Mouse (Mus musculus): Measurements from ENCODE around the gene Fkbp7.

The Fkbp7 gene

DNA sequence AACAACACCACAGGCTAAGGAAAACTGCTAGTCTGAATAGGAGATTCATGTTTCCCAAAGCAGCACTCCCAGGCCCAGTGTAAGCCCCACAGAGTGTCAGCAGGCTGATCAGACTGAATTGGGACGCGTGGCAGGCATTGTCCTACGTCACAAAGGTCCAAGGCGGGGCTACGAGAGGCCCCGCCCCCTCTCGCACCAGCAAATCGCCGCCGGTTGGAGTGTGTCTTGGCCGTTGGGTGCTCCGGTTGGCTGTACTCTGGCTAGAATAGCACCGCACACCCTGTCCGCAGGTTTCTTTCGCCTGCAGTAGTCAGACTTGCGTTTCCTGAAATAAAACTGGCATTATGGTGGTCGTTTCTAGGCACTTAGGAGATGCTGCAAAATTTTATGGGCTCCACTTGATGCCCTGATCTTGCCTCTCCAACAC is at the start of gene Fkbp7:
Gene Fkbp7, minus strand, starts transcription at position 151 of the 427 bp plus-strand sequence.
- DNase-seq (ENCODE audit: low spot score), result peak; percentile 84

DNA sequence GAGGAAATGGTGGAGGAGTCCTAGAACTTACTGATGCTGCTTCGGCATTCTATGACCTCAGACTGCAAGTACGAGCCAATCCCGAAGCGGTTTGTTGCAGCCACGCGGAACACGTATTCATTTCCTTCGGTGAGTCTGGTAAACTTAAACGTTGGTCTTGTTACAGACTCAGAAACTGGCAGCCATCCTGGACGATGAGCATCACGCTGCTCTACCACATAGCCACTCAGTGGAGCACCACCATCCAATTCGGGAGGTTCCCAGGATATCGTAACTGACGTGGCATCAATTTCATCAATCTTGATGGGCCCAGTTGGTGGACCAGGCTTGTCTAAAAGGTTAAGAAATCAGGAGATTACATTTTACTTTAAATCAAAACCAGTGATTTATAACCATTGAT is 46.7 kb upstream of the Fkbp7 start:
- DNase-seq (ENCODE audit: low spot score), result no peak

DNA sequence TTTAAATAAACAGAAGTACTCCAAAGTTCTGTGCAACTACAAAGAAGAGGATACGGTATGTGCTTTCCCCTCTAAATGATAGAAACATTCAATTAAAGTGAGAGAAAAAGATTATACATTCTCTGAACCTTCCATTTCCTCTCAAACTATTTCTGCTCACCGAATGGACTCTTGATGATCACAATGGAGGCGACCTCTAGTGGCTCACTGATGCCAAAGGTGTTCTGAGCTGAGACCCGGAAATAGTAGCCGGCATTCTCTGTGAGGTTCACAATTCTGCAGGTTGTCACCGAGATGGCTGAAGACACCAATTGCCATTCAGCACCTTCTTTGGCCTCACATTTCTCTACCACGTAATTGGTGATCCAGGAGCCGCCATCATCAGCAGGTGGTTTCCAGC is 42.1 kb upstream of the Fkbp7 start:
- DNase-seq (ENCODE audit: low spot score), result no peak

DNA sequence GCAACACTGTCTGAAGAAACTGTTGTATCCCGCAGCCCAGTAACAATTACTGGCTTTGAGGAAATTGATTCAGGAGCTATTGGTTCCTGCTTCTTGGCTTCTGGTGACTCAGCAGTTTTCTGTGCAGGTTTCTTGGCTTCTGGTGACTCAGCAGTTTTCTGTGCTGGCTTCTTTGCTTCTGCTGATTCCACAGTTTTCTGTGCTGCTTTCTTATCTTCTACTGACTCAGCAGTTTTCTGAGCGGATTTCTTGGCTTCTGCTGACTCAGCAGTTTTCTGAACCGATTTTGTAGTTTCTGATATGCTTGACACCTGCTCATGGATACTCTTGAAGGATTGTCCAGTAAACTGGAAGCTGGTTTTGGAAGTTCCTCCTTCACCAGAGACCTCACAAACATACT is 35.6 kb upstream of the Fkbp7 start:
- no peak for DNase-seq (ENCODE audit: low spot score)

DNA sequence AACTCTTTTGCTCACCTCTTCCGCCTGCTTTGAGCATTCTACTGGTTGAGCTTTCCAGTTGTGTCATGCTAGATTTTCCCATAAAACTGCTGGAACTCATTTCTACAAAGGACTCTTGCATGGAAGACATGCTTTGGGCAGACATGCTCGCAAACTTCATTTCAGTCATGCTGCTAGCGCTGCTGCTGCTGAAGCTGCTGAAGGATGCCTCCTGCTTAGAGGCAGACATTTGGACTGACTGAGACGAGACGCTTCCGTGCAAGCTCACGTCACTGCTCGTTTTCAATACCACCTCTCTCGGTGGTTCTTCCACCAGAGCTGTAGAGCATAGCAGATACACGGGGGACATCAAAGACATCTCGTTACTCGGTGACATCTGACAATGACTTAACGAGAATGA is 32.7 kb upstream of the Fkbp7 start:
- DNase-seq (ENCODE audit: low spot score), result no peak

DNA sequence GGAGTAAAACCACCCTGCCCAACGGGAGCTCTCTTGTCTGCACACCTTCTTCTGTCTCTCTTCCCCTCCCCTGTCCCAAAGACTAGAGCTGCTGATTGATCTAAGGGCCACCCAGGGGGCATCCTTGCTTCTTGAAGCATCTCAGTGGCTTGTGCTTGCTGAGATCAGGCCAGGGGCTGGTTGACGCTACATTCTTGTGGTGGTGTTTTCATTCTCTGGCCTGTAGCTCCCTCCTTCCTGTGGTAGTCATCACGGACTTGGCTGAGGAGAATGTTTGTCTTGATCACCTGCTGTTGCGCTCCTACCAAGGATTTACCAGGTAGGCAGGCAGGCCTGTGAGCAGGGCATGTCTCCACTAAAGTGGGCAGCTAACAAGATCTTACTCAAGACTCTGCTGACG is 29.8 kb upstream of the Fkbp7 start:
- DNase-seq (ENCODE audit: low spot score), result no peak

DNA sequence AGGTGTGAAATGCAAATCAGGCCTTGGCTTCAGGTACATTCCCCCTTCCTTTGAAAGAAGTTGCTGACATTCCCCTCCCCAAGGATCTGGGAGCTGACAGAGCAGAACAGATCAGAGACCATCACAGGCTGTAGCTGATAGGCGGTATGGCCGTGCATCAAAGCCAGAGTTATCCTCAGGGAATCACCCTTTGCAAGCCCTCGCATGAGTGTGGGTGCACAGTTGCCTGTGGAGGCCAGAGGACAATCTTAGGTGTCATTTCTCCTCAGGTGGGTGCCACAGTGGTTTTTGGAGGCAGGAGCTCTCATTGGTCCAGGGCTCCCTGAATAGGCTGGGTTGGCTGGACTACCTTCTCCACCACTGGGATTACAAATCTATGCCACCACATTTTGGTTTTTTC is 29.3 kb upstream of the Fkbp7 start:
- no peak for DNase-seq (ENCODE audit: low spot score)

DNA sequence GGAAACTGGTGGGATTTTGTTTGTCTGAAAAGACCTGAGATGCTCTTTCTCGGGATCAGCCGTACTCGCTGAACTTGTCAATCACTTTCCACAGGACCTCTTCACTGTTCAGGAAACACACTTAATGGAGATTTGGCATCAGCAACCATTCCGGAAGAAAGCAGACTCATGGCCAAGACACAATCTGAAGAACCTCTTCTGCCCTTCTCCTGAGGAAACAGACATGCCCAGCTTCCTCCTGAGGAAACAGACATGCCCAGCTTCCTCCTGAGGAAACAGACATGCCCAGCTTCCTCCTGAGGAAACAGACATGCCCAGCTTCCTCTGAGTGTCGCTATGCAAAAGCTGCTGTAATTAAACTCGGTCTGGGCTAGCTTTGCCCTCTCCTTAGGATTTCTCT is 22.4 kb upstream of the Fkbp7 start:
- no peak for DNase-seq (ENCODE audit: low spot score)

DNA sequence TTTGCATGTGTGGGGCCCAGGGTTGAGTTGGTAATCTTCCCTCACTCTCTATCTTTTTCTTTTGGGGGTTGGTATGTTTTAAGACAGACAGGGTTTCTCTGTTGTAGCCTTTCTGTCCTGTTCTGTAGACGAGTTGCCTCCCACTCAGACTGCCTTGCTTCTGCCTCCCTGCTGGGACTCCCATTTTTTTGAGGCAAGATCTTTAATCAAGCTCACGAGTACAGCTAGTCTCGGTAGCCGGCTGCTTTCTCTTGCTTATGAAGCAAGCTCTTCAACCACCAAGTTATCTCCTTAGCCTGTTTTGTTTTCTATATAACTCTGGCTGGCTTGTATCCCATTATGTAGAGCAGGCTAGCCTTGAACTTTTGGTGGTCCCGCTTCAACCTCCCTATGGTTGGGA is 20.8 kb upstream of the Fkbp7 start:
- DNase-seq (ENCODE audit: low spot score), result no peak

DNA sequence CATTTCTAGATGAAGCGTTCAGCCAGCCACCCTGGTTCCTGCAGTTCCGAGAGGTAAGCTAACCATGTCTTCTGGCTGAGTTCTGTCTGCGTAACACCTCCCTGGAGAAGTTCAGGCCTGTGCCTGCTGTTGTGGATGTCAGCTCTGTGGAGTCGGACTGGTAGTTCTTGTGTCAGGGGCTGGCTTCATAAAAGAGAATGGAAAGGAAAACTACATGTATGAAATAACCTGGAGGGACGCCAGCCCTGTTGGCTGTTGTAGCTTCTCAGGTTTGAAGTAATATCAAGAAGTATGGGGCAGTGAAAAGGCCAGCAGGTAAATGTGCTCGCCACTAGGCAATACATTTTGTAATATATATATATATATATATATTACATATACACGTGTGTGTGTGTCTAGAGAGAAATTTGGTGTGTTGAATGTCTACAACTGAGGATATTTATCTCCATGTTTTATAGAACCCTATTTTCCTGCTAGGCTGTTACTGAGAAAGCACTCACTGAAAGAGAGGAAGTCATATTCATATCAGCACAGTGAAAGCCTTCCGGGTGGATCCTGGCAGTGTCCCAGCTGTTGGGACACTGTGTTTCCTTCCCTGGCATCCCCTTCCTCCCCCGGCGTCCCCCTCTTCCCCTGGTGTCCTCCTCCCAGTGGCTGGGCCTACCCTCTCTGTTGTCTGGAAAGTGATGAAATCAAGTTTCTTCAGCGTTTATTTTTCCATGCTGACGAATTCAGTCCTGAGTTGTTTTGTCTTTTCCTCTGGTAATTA is 17.7 kb upstream of the Fkbp7 start:
- DNase-seq (ENCODE audit: low spot score), result no peak

DNA sequence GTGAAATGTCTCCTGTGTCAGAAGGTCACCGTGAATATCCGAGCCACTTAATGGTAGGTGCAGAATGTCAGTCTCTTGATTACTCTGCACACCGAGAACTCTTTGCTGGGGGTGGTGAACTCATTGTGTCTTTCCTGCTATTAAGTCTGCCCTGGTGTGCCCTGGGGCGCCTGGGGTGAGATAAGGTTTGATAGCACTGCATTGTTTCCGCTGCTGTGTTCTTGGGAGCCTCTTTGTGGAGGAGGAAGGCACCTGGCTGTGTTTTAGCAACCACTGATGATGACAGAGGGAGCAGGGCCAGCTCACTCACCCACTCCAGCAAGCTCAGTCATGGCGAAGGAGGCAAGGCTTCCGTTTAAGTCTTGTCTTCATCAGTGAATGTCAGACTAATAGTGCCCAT is 15.2 kb upstream of the Fkbp7 start:
- DNase-seq (ENCODE audit: low spot score), result no peak

DNA sequence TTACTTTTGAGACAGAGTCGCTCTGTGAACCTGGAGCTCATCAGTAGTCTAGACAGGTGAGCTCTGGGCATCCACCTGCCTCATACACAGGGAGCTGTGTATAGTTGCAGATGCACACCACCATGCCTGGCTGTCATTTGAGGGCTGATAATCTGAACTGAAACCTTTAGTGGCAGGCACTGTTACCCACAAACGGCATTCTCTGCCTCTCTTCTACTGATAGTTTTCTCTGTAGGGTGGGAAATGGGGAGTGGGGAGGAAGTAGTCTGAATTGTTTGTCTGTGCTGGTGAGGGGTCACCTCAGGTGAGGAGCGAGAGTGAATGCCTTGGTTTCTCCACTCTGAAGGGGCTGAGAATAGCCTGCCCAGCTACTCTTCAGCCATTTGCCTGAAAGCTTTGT is 14.7 kb upstream of the Fkbp7 start:
- DNase-seq (ENCODE audit: low spot score), result no peak

DNA sequence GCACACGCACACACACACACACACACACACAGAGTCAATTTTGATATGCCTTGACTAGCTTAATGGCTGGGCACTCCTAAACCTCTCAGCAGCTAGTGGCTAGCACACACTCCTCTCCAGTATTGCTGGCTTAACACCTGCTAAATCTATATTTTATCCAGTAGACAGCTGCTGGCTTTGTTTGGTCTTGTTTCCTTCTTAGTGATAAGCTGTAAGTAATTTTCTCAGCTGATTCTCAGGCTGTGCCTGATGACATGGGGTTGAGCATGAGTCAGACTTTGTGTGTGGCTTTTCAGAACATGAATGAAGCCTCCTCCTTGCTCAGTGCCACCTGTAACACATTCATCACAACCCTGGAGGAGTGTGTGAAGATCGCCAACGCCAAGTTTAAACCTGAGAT is 14.1 kb upstream of the Fkbp7 start:
- DNase-seq (ENCODE audit: low spot score), result no peak

DNA sequence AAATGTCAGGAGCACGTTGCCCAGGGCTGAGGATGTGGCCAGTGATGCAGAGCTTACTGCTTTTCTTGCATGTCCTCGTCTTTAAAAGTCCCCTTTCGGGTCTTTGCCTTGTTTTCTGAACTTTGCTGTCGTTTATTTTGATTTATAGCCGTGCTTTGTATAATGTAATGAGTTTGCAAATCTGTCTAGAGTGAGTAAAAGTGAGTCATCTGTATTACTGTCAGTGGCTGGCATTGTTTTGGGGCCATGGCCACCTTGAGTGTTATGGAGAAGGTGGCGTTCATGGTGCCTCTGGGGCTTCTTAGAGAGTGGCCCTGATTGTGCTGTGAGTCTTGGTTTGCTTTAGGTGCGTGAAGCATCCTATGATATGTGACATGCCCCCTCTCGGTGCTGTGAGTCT is 9.4 kb upstream of the Fkbp7 start:
- DNase-seq (ENCODE audit: low spot score), result no peak

DNA sequence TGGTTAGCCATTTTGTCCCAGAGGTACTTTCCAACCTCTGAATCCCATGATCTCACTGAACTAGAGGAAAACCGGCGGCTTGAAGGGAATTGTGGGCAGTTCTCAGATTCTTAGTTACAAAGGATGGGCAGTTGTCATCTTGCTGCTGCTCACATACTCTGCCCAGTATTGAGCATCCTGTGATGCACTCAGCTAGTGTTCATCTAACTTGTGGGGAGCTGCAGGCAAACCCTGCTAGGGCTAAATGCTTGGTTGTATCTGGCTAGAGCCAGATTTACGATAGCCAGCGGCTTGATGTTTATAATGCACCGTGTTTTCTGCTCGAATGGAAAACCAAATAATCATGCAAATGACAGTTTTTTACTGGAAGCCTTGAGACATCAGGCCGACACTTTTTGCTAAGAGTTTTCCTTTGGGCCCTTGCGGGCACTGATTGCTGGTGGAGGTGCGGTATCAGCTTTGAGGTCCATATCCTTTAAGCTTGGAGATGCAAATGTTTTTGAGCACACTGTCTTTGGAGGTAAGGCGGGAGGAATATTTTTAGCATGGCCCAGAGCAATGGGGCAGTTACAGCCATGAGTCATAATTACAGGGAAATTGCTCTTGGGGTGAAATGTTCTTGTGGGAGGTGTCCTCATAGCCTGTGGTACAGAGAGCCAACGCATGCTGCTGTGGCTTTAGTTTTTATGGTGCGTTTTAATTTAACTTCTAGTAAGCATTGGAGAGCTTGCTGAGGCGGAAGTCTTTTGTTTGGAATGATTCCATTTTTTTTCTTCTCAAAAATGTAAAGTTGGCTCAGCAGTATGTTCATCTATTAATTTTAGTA is 3.7 kb upstream of the Fkbp7 start:
- DNase-seq (ENCODE audit: low spot score), result no peak

DNA sequence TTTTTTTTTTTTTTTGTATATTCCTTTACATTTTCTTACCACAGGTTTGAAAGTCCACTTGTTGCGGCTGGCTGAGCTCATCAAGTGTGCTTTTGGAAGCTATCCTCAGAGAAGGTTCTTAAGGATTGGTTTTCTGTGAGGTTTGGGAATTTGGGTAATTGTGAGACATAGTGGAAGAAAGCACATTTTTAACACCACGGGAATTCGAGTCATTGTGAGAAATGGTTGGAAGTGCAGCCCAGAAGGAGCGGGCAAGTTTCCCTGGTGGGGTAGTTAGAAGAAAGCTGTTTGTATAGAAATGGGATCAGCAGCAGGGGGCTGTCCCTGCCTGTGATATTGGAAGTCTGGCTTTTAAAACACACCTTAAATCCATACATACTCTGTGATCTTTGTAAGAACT is 3.0 kb upstream of the Fkbp7 start:
- no peak for DNase-seq (ENCODE audit: low spot score)

DNA sequence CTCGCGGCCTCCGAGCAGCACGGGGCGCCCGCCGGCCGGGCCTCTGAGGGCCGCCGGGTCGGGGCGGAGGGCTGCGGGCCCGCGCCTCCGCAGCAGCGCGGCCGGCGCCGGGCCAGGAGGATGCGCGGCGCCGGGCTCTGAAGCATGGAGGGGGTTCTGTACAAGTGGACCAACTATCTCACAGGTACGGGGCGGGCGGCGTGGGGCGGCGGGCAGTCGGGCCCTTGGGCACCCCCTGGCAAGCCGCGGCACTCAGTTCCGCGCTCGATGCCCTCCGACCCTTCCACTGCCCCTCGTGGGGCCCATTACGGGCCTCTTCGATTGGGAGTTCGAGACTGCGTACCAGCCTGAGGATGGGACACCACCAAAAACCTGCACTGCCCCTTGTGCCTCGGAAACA is 2.5 kb upstream of the Fkbp7 start:
- DNase-seq (ENCODE audit: low spot score), result no peak

DNA sequence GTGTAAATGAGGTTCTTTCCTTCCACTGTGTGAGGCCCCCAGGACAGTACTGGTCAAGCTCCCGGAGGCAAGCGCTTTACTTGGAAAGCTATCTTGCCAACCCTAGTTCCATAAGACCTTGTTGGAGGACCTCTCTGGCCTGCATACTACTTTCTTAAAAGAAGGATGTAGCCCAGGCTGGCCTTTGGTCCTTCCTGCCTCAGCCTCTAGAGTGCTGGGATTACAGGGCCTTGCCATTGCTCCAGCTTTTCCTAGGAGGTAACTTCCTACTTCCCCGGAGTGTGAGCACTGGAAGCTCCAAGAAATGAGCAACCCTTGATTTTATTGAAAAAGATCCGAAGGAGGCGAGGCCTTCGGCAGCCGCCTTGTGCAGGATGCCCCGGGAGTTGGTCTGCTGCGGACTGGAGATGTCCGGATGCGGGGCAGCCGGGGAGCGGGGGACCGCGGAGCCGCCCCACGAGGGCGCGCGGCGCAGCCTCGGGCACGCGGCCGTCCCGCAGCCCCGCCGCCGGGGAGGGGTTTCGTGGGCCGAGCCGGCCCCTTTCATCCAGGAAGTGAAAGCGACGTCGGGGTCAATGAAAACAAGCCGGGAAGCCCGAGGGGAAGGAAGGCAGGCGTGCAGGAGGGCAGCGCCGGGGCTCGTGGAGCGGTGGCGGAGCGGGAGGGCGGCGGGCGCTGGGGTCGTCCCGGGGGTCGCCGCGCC is 2.0 kb upstream of the Fkbp7 start, which contains the start of gene Plekha3:
Gene Plekha3, plus strand, starts transcription at position 557 of the 703 bp plus-strand sequence.
- DNase-seq (ENCODE audit: low spot score), result peak; percentile 77

DNA sequence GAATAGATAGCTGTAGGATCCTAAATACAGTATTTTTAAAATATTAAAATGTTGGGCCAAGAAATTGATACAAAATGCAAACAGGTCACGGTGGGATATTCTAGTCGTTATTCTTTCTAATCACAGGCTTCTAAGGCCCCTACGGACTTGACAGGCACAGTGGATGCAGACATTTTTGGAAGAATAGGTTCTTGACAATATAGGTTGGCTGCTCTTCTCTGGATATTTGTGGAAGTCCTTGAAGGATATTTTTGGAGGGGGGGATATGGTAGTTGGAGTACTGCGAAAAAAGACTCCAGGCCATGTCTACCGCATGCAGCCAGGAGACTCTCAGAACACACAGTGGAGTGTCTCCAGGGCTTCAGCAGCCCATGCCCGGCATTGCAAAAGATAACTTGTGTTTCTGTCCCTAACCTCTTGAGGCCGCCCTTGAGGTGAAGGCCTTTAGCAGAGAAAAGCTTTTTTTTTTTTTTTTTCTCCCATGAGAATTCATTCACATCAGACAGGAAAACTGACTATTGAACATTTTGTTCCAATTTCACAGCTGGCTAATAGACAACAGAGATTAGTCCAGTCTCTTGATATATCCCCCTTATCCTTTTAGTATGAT is 661 bp upstream of the Fkbp7 start:
- DNase-seq (ENCODE audit: low spot score), result no peak

DNA sequence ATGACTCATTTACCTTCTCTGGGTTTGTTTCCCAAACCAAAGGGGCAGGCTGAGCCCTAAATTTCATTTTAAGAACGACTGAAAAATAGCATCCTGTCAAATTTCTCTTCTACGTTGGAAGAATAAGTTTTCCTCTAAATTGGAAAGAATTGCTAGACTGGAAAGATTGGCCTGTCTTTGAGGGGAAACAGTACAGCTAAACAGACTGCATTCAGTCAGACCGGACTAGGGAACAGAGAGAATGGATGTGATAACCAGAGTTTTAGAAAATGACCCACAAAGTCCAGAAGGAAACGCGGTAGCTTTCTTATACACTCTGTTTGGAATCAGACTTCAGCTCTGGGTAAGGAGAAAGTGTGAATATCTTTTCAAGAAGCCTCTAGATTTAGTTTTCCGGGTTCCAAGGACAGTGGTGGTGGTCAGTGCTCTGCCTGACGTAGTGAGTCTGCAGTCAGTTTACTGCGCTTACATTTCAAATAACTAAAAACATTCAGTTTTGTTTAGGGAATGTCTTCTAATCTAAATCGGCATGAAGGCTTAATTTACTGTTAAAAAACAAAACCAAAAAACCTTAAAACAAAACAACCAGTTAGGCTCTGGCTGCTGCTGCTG is 676 bp downstream of the Fkbp7 start:
- no peak for DNase-seq (ENCODE audit: low spot score)

DNA sequence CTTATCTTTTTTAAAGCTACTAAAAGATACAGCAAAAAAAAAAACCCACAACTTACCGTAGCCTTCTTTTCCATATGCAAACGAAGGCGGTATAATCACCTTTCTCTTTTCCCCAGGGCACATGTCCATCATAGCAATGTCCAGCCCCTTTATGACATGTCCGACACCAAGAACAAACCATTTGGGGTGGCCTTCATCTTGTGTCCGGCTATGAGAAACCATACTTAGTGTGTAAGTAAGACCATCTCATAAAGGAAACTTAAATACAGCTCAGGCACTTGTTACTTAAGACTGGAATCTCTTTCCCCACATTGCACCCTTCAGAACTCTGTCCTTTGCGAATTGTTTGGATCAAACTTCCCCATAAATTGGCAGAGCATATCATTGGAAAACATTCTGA is 1.3 kb downstream of the Fkbp7 start:
- DNase-seq (ENCODE audit: low spot score), result no peak

DNA sequence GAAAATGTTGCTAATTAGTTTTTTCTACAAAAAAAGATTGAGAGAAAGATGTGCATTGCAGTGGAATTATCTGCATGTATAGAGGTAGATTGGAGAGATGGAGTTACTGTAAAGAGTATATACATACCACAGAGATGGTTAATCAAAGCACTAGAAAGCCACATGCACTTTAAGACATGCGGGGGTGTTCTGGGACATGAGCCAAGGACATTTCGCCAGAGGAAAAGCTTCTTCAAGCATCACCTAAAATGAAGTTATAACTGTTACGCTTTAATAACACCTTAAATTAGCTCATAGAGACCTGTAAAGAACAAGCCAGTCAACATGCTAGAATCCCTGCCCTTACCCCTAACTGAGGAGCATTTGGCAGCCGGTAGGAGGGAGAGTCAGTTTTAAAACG is 5.7 kb downstream of the Fkbp7 start:
- DNase-seq (ENCODE audit: low spot score), result no peak
